Mouse (Mus musculus): Measurements from ENCODE around the gene Gm45062.

Gm45062 gene

DNA sequence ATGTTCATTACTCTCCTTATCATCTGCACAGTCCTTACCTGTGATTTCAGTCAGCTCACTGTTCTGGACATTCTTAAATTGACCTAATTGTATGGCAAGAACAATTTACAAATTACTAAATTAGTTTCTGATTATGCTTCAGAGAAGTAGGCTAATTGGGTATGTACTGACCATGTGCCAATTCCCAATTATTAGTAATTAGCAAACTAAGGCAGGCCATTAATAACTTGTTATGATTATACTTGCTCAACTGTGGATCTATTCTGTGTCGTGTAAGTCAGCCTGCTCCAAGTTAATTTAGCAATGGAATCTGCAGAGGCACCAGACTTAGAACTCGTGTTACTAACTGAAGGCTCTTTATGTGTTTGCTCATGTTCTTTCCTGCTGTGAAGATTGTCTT lies 113.8 kb downstream of the Gm45062 start:
- no peak for DNase-seq

DNA sequence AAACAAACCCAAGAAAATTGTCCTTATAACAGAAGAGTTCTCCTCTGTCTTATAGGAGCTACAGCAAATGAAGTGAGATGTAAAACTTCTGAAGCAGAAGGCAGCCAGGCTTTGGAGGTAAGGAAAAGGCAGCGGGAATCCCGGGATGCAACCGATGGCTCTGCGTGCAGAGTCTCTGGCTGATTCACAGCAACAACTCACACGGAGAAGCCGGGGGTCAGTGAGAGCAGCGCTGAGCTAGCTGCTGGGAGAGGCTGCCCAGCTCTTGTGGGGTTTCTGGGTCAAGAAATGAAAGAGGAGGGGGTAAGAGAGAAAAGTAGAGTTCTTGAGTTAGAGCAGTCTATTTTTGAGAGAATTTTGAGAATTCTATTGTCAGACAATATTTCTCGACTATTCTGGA lies 114.6 kb downstream of the Gm45062 start:
- DNase-seq: no peak

DNA sequence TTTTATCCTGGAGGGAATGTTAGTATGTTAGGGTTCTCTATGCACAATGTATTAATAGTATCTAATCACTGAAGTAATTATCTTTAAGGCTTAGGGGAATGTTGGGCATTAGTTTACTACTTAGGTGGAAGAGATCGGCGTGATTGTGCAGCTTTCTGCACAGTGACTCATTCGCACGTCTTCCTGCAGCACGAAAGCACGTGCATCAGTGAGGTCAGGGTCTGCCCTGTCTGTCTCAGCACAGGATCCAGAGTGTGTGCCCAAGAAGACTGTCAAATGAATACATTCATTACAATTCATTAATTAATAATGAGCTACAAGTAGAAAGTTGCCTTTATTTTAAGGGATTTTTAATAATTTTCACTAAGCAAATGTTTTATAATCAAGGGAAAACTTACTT lies 115.0 kb downstream of the Gm45062 start:
- no peak for DNase-seq

DNA sequence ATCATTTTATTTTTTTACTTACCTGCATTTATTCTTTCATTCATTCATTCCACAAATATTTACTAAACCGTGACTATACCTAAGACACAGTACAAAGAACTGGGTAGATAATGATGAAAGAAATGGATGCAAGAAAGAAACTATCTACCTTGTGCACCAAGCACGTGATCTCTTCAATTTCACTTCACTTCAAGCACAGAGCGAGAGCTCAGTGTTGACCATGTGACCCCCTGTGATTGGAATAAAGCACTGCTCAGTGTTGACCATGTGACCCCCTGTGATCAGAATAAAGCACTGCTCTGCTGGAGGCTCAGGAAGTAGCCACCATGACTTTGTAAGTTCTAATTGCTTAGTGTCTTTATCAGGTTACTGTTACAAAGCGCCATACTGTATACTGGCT lies 115.5 kb downstream of the Gm45062 start:
- no peak for DNase-seq

DNA sequence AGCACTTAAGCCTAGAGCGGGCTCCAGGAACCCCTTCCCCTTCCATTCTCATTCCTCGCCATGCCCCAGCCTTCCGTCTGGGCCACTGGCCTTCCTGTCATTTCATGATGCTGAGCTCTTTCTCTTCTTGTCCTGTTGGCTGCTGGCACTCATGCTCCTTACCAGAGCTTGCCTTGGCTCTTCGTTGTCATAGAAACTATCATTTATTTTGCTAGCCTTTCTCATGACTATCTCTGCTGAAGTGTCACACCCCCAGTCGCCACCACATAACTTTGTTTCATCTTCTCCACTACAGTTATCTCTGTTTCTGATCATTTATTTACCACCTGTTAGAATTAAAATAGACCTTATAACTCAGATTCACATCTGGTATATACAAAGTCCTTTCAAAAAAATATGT lies 117.1 kb downstream of the Gm45062 start:
- no peak for DNase-seq

DNA sequence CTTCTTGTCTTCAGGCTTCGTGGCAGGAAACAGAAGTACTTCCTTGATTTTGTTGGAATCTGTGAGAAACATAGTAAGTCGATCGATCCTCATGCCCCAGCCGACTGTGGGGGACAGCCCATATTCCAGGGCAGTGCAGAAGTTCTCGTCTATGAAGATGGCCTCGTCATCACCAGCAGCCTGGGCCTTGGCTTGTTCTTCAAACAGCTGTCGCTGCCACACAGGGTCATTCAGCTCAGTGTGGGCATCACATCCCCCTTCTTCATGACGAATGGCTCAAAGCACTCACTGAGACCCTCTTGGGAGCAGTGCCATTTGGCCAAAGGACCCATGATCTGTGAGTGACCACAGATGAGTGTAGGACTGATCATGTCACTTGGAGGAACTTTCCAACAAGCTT lies 118.4 kb downstream of the Gm45062 start:
- DNase-seq: no peak

DNA sequence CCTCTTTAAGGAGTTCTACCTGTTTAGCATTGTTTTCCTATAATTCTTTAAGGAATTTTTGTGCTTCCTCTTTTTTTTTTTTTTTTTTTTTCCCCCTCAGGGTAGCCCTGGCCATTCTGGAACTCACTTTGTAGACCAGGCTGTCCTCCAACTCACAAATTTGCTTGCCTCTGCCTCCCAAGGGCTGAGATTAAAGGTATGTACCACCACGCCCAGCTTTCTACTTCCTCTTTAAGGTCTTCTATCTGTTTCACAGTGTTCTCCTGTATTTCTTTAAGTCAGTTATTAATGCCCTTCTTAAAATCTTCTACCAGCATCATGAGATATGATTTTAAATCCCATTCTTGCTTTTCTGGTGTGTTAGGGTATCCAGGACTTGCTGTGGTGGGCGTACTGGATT lies 130.1 kb downstream of the Gm45062 start:
- DNase-seq: no peak

DNA sequence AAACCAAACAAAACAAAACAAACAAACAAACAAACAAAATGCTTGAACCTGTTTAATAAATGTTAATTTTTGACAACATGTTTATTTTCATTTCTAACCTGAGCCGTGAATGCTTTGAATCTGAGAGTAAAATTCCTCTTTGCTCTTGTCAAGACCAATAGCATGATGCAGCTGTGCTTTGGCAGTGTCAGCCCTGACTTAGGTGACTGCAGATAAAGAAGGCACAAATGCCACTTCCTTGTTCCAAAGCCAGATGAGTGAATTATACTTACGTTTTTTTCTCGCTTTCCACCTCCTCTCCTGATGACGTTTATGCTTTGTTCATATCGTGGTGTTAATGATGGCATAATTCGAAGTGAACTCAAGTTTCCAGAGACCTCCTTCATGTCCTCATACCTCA lies 131.0 kb downstream of the Gm45062 start:
- no peak for DNase-seq

DNA sequence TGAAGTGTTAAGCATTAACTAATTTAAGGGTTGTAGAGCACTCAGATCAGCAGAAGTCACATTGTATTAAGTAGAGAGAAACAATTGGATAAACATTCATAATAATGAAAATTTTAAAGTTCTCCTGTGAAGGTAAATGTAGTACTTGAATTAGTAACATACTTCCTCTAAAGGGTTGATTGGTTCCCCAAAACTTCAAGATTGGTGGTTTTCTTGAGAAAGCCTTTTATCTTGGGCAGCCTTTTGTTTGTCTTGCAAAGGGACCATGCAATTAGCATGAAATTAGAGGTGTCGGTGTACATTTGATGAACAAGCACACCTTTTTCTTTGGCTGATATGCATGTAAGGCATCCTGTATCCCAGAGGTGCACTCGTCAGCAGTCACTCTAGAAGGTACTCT lies 131.7 kb downstream of the Gm45062 start:
- no peak for DNase-seq

DNA sequence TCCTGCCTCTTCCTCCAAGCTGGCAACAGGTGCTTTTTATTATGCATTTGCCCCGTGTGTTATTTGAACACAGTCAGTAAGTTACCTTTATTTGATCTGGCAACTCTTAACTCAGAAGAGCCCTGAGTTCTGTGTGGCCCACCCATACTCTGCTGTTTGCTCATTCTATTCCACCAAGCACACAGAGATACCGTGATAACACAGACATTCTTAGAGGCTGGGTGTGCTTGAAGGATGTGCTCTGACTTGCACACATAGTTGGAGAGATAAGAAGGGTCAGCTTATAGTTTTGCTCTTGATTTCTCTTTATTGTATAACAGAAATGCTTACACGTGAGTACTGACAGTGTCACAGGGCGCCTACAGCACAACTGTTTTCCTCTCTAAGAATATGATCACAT lies 133.8 kb downstream of the Gm45062 start:
- no peak for DNase-seq

DNA sequence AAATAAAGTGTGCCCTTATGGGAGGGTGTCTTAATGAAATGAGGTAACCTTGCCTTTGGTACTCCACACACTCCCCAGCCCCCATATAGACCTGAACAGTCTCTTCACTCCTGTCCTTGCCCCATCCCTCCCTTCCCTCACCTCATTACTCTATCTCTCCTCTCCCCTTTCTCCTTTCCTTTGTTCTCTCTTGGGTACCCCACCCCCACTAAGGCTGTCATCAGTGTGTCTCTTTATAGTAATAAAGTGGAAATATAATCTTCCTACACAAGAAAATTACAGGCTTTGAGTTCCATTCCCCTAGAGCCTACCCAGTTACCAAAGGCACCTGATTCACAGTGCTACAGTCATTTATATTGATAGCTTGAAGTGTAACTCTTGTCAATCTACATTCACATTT lies 134.8 kb downstream of the Gm45062 start:
- no peak for DNase-seq

DNA sequence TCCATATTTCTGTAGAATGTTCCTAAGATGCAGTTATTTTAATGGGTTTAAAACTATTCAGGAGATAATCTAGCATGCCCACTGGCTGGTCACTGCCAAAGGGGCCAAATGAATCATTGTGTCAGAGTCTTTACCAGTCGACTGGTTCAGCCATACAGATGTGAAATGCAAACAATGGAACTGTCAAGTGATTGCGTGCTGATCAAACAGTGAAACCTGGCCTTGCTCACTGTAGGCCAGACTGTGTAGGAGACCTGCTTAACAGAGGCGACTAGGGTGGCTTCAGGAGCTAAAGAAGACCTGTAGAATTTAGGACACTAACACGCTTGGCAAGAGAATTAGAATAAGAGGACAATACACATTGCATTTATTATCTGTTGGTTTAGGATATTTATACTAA lies 135.8 kb downstream of the Gm45062 start:
- DNase-seq: no peak

DNA sequence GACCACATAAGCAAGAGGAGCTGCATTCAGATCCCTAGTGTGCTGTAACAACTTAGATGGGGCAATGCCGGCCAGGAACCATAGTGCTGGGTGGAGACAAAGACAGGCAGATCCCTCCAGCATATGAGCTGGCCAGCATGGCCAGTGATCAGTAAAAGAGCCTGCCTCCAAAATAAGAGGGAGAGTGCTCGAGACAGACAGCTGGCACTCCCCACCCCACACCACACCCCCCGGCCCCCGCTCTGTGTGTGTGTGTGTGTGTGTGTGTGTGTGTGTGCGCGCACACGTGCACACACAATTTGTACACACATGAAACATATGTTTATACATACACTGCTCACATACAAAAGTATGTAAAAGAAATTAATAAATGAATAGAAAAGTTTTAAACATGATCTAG lies 138.0 kb downstream of the Gm45062 start:
- DNase-seq: no peak

DNA sequence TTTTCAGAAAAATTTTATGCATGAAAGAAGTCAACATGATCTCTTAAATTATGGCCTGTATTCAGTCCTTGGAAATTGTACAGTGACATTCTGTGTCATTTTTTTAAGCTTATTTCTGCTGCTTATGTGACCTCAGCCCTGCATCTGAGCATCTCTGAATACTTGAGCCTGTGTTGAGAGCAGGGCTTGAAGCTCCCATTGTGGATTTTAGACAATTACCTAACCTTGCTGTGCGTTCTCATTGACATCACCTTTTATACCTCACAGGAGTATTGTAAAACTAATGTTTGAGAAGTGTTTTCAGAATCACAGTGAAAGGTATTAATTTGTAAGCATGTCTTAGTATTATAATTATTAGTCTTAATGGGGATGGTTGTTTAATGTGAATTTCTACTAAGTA lies 140.5 kb downstream of the Gm45062 start:
- DNase-seq: no peak

DNA sequence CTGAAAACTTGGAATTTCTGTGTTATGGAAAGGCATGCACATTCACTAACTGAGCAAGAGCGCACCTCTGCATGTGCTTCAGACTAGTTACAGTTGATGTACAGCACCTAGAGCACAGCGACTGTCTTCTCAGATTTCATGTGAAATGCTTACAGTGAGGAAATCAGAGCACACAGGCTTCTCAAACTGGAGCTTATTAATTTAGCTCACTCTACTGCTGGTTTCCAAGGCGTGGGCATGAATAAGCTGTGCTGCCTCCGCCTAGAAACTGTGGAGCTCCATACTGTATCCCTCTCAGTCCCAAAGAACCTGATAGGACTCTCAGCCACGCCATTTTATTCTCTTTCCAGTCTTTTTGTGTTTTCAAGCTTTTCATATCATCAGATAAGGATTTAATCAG lies 143.9 kb downstream of the Gm45062 start:
- DNase-seq: peak; percentile 48

DNA sequence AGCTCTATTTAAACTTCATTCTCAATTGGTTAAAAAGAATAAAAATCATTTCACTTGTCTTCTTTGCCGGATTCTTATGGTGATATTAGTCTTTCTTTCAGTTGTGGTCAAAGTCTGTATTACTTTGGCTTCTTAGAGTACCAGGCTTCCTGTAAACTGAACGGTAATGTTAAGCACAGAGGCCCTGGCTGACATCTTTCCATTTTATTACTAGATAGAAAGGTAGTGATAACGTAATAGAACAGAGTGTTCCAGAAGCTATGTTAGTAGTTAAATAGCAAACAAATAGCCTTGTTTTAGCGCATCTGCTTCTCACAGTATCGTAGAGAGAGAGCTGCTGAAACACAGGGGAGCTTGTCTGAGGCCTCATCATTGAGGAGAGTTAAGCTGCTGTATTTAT lies 146.6 kb downstream of the Gm45062 start:
- DNase-seq: no peak

DNA sequence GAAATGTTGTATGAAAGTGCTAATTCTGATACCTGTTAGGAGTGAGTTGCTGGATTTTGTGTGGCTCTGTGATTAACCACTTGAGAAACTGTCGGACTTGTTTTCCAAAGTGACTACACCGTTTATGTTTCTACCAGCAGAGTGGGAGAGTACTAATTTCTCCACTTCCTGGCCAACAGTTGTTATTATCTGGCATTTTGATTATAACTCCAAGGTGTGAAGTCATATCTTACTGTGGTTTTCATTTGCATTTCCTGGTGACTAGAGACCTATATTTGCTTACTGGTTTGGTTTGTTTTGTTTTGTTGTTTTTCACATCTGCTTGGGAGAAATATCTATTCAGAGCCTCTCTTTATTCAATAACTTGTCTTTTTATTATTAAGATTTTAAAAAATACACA lies 149.1 kb downstream of the Gm45062 start:
- DNase-seq: no peak

DNA sequence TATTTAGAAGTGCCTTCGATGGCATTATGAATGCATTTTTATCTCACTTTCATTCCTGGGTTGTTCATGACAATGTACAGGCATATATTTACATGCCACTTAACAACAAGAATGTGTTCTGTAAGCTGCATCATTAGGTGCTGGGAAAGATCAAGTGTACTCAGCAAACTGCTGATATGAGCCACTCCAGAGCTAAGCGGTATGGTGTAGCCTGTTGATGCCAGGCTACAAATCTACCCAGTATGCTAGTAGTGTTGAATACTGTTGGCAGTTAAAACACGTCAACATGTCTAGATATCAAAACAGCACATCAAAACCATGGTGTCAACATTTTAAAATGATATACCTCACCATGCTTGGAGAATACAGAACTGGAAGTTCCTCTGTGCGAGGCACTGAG lies 150.6 kb downstream of the Gm45062 start:
- DNase-seq: no peak

DNA sequence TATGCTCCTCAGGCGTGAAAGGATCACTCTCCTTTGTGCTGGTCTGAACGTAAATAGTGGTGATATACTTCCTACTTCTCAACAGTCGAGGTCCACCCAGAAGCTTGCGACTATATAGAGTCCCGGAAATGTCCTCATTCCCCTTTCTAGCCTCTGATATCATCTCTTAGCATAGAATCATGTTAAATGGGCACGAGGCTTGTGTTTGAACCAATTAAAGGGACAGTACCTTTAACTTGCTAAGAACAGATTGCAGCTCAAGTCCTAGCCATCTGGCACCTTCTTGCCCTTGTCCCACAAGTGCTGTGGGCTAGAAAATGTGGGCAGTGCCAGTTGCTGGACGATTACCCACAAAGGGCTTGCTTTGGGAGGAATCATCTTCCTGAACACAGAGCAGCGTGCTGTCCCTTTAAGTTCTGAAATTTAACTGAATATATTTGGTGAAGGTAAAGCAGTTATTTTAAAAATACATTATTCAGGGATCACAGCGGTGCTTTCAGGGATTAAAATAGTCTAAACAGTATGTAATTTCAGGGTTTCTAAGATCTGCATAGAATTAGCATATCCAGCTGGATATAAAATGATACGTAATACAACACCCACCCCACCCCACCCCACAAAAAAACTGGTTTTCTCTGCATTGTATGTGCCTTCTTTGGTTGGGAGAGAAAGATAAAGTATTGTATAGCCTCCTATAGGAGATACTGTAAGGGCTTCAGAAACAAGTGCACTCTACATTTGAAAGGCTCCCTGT lies 153.8 kb downstream of the Gm45062 start:
- DNase-seq: peak; percentile 22

DNA sequence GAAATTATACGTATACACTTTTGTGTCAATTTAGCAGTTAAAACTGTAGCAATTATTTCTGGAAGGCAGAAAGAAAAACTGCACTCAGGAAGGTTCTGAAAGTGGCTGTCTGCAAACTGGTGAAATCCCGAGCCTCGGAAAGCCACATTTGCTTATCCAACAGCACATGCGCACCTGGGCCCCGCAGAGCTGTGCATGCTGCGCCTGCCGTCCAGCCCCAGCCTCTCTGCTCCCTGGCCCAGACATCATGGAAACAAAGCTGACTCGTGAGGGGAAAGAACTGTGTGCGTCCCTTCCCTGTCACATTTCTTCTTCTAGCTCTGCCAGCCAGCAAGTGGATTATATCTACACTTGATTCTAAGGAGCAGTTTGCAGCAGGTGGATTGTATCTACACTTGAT lies 154.8 kb downstream of the Gm45062 start:
- DNase-seq: no peak

DNA sequence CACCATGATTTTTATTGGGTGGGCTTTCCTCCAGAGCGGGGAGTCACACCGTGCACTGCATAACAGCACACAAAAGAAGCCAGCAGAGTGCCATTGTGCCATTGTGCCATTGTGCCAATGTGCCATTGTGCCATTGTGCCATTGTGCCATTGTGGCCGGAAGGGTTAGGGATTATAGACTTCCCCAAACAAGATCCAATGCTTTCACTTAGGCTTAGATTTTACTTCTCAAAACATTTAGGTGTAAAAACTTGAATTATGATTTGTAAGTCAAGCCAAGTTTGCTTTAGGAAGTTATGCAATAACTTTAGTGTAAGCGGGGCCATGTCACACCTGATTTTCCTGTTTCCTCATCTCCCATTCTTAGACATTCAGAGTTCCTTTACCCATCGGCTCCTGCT lies 156.6 kb downstream of the Gm45062 start:
- DNase-seq: no peak

DNA sequence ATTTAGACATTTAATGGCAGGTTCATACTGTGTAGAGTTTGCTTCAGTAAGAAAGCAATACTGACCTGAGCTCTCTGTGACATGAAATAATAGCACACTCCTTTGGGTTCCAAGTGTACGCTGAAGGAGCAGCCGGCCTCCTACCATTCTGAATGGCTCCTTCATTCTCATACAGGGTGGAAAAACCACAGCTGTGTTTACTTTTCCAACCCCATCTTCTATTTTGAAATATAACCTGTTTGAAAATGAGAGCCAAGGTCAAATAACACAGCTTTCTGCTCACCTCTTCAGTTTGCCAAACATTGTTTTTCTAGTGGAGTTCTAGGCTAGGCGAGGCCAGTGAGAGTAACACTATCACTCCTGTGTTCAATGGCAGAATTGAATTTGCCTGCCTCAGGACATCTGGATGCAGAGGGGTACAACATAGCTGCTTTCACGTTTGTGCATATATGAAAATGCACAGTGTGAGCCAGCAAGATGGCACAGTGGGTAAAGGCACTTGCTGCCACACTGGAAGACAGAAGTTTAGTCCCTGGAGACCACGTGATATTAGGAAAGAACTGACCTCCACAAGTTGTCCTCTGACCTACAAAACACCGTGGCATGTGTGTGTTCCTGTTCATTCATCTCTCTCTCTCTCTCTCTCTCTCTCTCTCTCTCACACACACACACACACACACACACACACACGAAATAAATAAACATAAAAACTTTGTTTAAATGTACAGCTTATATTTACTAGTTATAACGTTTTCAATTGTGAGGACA lies 157.7 kb downstream of the Gm45062 start:
- no peak for DNase-seq

DNA sequence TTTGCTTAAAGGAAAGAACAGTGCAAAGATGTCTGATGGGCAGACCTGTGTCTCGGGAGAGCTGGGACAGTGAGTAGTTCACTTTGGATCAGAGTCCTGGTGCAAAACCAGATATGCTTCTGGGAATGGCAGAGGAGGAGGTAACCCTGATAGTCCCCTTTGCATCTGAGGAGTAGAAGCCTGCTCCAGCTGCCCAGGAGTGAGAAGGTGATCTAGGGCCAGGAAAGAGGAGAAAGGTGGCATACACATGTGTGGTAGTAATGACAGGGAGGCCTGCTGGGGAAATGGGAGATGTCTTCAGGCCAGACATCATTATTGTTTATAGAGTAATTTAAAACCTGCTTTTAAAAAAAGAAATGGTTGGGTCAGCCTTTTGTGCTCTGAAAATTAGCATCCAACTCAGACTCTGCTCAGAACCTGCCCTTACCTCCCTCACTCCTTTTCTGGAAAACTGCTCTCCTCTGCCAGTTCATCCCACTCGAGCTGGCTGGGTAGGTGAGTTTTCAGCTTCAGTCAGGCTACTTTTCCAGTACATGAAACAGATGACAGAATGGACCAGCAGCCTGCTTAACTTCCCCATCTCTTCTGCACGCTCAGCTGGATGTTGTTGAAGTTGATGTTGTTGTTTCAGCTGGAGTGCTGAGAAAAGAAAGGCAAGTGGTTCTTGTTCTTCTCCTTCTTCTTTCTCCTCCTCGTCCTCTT lies 160.4 kb downstream of the Gm45062 start:
- DNase-seq: no peak

DNA sequence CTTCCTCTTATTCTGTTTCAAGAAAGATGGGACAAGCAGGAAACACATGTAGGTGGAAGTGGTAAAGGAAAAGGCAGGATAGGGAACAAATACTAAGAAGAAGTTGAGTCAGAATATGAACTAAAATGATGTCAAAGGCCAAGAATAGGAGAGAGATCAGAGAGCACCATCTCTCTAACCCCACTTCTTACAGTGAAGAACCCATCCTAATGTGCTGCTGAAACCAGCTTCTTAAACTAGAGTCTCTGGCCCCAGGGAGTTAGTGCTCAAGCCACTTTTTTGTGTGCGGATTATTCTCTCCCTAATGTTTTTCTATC lies 160.9 kb downstream of the Gm45062 start:
- no peak for DNase-seq

Measured in layer of hippocampus, adult 9-11 months (tissue).